Mouse (Mus musculus): ENCODE data around the gene Trpc4. TPM values are rescaled to one million over a fixed set of nuclear protein-coding genes. Genes with fewer than 3 reads are reported as not detected.

Gene Trpc4
- polyA plus RNA-seq, 1 experiment, result 11.3 TPM

GRCm38 (mm10) chr3:54358463-54359189 lies 202.8 kb downstream of the Trpc4 start:
- Histone ChIP-seq H3K4me3 (ENCODE audit: insufficient read depth, low read length) (no peak overlapping the region), H3K4me1 (ENCODE audit: control insufficient read depth, insufficient read depth, low read length) (peaks cover 2% of the 10 kb centered on the region; the same call in 1 of the 2 replicates), H3K27ac (ENCODE audit: insufficient read depth, low read length) (no peak overlapping the region)
- TF ChIP-seq POLR2A (IDR thresholded peaks at IDR 0.05; ENCODE audit: extremely low read depth, insufficient read depth, low read length) (no peak), CTCF (IDR thresholded peaks at IDR 0.05; ENCODE audit: extremely low read depth, insufficient read depth, low read length) (no peak)

DNA sequence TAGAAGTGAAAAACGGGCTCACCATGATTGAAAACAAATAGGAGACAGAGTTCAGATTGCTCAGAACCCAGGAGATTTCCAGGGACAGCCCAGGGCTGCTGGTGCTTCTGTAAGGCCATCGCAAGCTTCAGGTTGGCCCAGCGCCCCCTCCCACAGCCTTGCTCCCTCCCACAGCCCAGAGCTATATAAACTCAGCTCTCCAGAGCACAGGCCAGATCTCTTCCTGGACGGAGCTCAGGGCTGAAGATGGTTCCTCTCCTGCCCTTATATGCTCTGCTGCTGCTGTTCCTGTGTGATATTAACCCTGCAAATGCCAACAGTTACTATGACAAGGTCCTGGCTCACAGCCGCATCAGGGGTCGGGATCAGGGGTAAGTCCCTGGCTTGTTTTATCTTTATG lies 205.1 kb downstream of the Trpc4 start, which contains the start of gene Postn:
Gene Postn, plus strand, starts transcription at position 213 of the 400 bp plus-strand sequence.
- TF ChIP-seq POLR2A (IDR thresholded peaks at IDR 0.05; ENCODE audit: extremely low read depth, insufficient read depth, low read length) (no peak), CTCF (IDR thresholded peaks at IDR 0.05; ENCODE audit: extremely low read depth, insufficient read depth, low read length) (no peak)
- Histone ChIP-seq H3K4me1 (ENCODE audit: control insufficient read depth, insufficient read depth, low read length) (peaks cover 2% of the 10 kb centered on the region; the same call in 1 of the 2 replicates), H3K27ac (ENCODE audit: insufficient read depth, low read length) (no peak within 1 kb of the TSS), H3K4me3 (ENCODE audit: insufficient read depth, low read length) (no peak within 1 kb of the TSS)

GRCm38 (mm10) chr3:54361656-54362055 lies 205.8 kb downstream of the Trpc4 start:
- Histone ChIP-seq H3K27ac (ENCODE audit: insufficient read depth, low read length) (no peak overlapping the region), H3K4me1 (ENCODE audit: control insufficient read depth, insufficient read depth, low read length) (peaks cover 2% of the 10 kb centered on the region; the same call in 1 of the 2 replicates), H3K4me3 (ENCODE audit: insufficient read depth, low read length) (no peak overlapping the region)
- TF ChIP-seq CTCF (IDR thresholded peaks at IDR 0.05; ENCODE audit: extremely low read depth, insufficient read depth, low read length), result no peak

Other genes with a start within 250 kb of the Trpc4 start
- gene Postn, start 205.1 kb downstream of the Trpc4 start, polyA plus RNA-seq (2012; rRNA removed), result 1.3 and 1.7 TPM in 2 replicates